Mouse (Mus musculus) limb, embryonic 14.5 days (tissue): ENCODE data around the gene Pde4a. TPM values are rescaled to one million over a fixed set of nuclear protein-coding genes. Genes with fewer than 3 reads are reported as not detected.
A peak's percentile ranks its signal among the peaks of the same experiment; 100 is the strongest.

ENCODE experiments used
- ATAC-seq: fragments of 200-750 bp; cut with Nextera tagmentation; 2 replicates; pipeline ENCODE4 v1.8.0; 2017; ENCODE audit warnings: low read depth, moderate number of reproducible peaks, moderate TSS enrichment; ENCODE audit not compliant: low FRiP score
- DNase-seq: peaks from one replicate; pipeline ENCODE4 v3.0.0-alpha.2; 2015; ENCODE audit warnings: low spot score
- H3K27ac ChIP-seq: fragments of 300-500 bp; sonication (generic); replicated peaks from 2 replicates; pipeline ENCODE4 v1.5.1; 2014; ENCODE audit warnings: low read depth, mild to moderate bottlenecking, low read length, moderate library complexity, mixed read lengths
- H3K27me3 ChIP-seq: fragments of 300-500 bp; sonication (generic); 2 replicates; pipeline ENCODE4 v1.6.1; 2014; ENCODE audit warnings: low read length, mixed read lengths; ENCODE audit not compliant: control insufficient read depth, insufficient read depth
- H3K36me3 ChIP-seq: fragments of 300-500 bp; sonication (generic); 2 replicates; pipeline ENCODE4 v1.6.1; 2014; ENCODE audit warnings: mild to moderate bottlenecking, low read length, moderate library complexity, mixed read lengths; ENCODE audit not compliant: control insufficient read depth, insufficient read depth
- H3K4me1 ChIP-seq: fragments of 300-500 bp; sonication (generic); 2 replicates; pipeline ENCODE4 v1.6.1; 2014; ENCODE audit warnings: antibody characterized with exemption, low read length, mixed read lengths; ENCODE audit not compliant: control insufficient read depth, insufficient read depth
- H3K4me2 ChIP-seq: fragments of 300-500 bp; sonication (generic); replicated peaks from 2 replicates; pipeline ENCODE4 v1.6.1; 2014; ENCODE audit warnings: low read depth, mild to moderate bottlenecking, low read length, moderate library complexity; ENCODE audit not compliant: severe bottlenecking
- H3K4me3 ChIP-seq: fragments of 300-500 bp; sonication (generic); replicated peaks from 2 replicates; pipeline ENCODE4 v1.5.1; 2014; ENCODE audit warnings: low read length
- H3K9ac ChIP-seq: fragments of 300-500 bp; sonication (generic); 2 replicates; pipeline ENCODE4 v1.6.1; 2014; ENCODE audit warnings: mild to moderate bottlenecking, low read depth, low read length, moderate library complexity; ENCODE audit not compliant: severe bottlenecking
- H3K9me3 ChIP-seq: fragments of 300-500 bp; sonication (generic); 2 replicates; pipeline ENCODE4 v1.6.1; 2016; ENCODE audit warnings: low read length; ENCODE audit not compliant: control insufficient read depth
- POLR2A ChIP-seq: fragments of 200-500 bp; IDR thresholded peaks from 2 replicates; pipeline ENCODE4 v1.8.0; 2012; ENCODE audit warnings: inconsistent platforms, mild to moderate bottlenecking, moderate library complexity, borderline replicate concordance; ENCODE audit not compliant: insufficient read depth, insufficient read length; ENCODE audit errors: extremely low read depth
- WGBS: fragments of 180-500 bp; shearing (Covaris S2); extraction: QIAGEN DNeasy Blood & Tissue Kit; methylation state at CpG from one replicate; pipeline ENCODE4 v1.1.7; 2014; 5-methylcytosine and 5-hydroxymethylcytosine counted together
- polyA plus RNA-seq, 2 experiments: library from polyadenylated mRNA; depleted of rRNA in 1 of 2; stranded (reverse) in 1 of 2; unstranded in 1 of 2; fragments of >200 nt; fragmentation: Nextera tagmentation in 1 of 2; extraction: Ambion mirVana in 1 of 2; gene quantifications; 2 replicates each; pipeline versions ENCODE4 v1.2.1 to v1.2.3; 2012 to 2014

Gene Pde4a
- polyA plus RNA-seq, 2 experiments: 4.4 to 5.7 TPM

- H3K4me2 ChIP-seq: peak overlapping the region; percentile 57
- H3K27me3 ChIP-seq: 0 out of 2 replicates have a peak, but pooled peaks cover under 1% of the 10 kb centered on the region
- H3K9me3 ChIP-seq: no peaks in the 10 kb centered on the region
- H3K4me3 ChIP-seq: peak overlapping the region; percentile 90
- DNase-seq (no peak), ATAC-seq (no peak)
- no peak for TF ChIP-seq POLR2A
- peaks cover 11% of the 10 kb centered on the region for H3K4me1 ChIP-seq
- H3K9ac ChIP-seq: peak overlapping the region; percentile 97
- H3K27ac ChIP-seq: peak overlapping the region; percentile 95
- peaks cover 49% of the 10 kb centered on the region for H3K36me3 ChIP-seq
- 83% methylated on average over 25 of the region's 25 CpGs for WGBS
Measured at GRCm38 (mm10) chr9:21236991-21237367, 71.5 kb downstream of the Pde4a start.

GRCm38 (mm10) chr9:21237368-21238003, 72.0 kb downstream of the Pde4a start:
- H3K4me1 ChIP-seq: peaks cover 11% of the 10 kb centered on the region
- TF ChIP-seq POLR2A: no peak
- peak overlapping the region; percentile 90 for H3K4me3 ChIP-seq
- H3K9me3 ChIP-seq: no peaks in the 10 kb centered on the region
- peak overlapping the region; percentile 57 for H3K4me2 ChIP-seq
- H3K27me3 ChIP-seq: 0 out of 2 replicates have a peak, but pooled peaks cover 4% of the 10 kb centered on the region
- no peak for DNase-seq
- WGBS: 14% methylated on average over 19 of the region's 19 CpGs
- peak overlapping the region; percentile 95 for H3K27ac ChIP-seq
- H3K36me3 ChIP-seq: peaks cover 44% of the 10 kb centered on the region
- peak overlapping the region; percentile 97 for H3K9ac ChIP-seq
- ATAC-seq: peak; percentile 31

GRCm38 (mm10) chr9:21238004-21238732, 72.7 kb downstream of the Pde4a start:
- H3K36me3 ChIP-seq: peaks cover 37% of the 10 kb centered on the region
- WGBS: 1% methylated on average over 19 of the region's 31 CpGs
- peak overlapping the region; percentile 90 for H3K4me3 ChIP-seq
- TF ChIP-seq POLR2A: no peak
- H3K4me1 ChIP-seq: peaks cover 11% of the 10 kb centered on the region
- H3K27me3 ChIP-seq: peaks cover 11% of the 10 kb centered on the region
- H3K9ac ChIP-seq: peak overlapping the region; percentile 97
- no peaks in the 10 kb centered on the region for H3K9me3 ChIP-seq
- peak; percentile 57 for DNase-seq
- ATAC-seq: peak; percentile 35
- peak overlapping the region; percentile 95 for H3K27ac ChIP-seq
- peak overlapping the region; percentile 57 for H3K4me2 ChIP-seq

DNA sequence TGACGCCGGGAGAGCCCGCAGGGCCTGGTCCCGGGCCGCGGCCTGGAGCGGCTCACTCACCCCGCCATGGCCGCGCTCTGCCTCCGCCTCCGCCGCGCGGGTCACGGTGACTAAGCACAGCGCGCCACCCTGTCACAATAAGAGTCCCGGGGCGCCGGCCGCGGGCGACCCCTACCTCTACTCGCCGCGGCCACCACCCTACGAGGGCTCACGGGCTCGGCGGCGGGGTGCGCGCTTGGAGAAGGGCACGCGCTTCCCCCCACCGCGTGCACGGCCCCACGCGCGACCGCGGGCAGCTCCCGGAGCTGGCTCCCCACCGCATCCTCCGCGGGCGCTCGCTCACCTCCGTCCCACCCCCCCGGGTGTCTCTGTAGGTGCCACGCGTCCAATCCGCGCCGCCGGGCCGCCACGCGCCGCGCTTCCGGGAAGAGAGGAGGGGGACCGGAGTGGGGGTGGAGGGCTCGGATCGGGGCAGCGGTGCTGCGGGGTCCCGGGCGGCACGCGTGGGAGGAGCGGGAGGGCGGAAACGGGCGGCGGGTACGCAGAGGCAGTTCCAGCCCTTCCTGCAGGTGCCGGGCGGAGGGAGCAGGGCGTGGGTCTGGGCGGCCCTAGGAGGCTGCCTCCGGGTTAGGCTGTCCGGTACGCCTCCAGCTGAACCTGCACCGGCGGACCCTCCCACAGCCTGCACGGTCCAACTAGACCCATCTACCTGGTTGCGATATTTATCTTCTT, 73.4 kb downstream of the Pde4a start, which contains the start of gene Keap1:
Keap1 (minus strand) TSS at position 629 of the 732 bp plus-strand sequence.
- ATAC-seq (peak; percentile 84), DNase-seq (peak; percentile 81)
- TF ChIP-seq POLR2A: no peak
- Histone ChIP-seq H3K27ac (peak within 1 kb of the TSS; percentile 95), H3K4me3 (peak within 1 kb of the TSS; percentile 90), H3K36me3 (peaks cover 30% of the 10 kb centered on the region), H3K4me1 (peaks cover 11% of the 10 kb centered on the region), H3K9me3 (no peaks in the 10 kb centered on the region), H3K27me3 (peaks cover 18% of the 10 kb centered on the region), H3K4me2 (peak within 1 kb of the TSS; percentile 57), H3K9ac (peak within 1 kb of the TSS; percentile 97)
- whole genome bisulfite sequencing: under 1% methylated on average over 53 of the region's 90 CpGs

GRCm38 (mm10) chr9:21239465-21239848, 73.9 kb downstream of the Pde4a start:
- TF ChIP-seq POLR2A: no peak
- peaks cover 24% of the 10 kb centered on the region for H3K27me3 ChIP-seq
- peak overlapping the region; percentile 97; the same call in 1 of the 2 replicates for H3K9ac ChIP-seq
- H3K36me3 ChIP-seq: peaks cover 24% of the 10 kb centered on the region
- ATAC-seq (no peak), DNase-seq (no peak)
- 47% methylated on average over 4 of the region's 4 CpGs for WGBS
- peak overlapping the region; percentile 57 for H3K4me2 ChIP-seq
- H3K9me3 ChIP-seq: no peaks in the 10 kb centered on the region
- H3K4me1 ChIP-seq: peaks cover 14% of the 10 kb centered on the region
- peak overlapping the region; percentile 90 for H3K4me3 ChIP-seq
- H3K27ac ChIP-seq: 0 out of 2 replicates have a peak overlapping the region, but pooled peaks have one; percentile 95
